Mouse (Mus musculus): ENCODE results near the gene Fam183b. TPM values are rescaled to one million over a fixed set of nuclear protein-coding genes. Genes with fewer than 3 reads are reported as not detected.

Fam183b gene
- polyA plus RNA-seq, 1 experiment from 2014 or later, result 9.6 TPM

- ATAC-seq (ENCODE audit: insufficient read depth, low FRiP score, low read depth), result no peak
- H3K9me3 ChIP-seq, result no peaks in the 10 kb centered on the region
- no peaks in the 10 kb centered on the region for H3K36me3 ChIP-seq
- H3K27ac ChIP-seq, result no peak overlapping the region
- no peak overlapping the region for H3K9ac ChIP-seq
- 42% methylated on average over 4 of the region's 4 CpGs for WGBS
- no peaks in the 10 kb centered on the region for H3K27me3 ChIP-seq (replicated peaks)
- H3K4me2 ChIP-seq, result no peak overlapping the region
- 0 out of 2 replicates have a peak, but pooled peaks cover 8% of the 10 kb centered on the region for H3K4me1 ChIP-seq
- no peak overlapping the region for H3K4me3 ChIP-seq (replicated peaks)
Observed at GRCm38 (mm10) chr11:58803871-58804270, 2.1 kb upstream of the Fam183b start.

- ATAC-seq (ENCODE audit: insufficient read depth, low FRiP score, low read depth), result no peak
- Histone ChIP-seq H3K4me3 (replicated peaks) (no peak overlapping the region), H3K27ac (no peak overlapping the region), H3K4me1 (0 out of 2 replicates have a peak, but pooled peaks cover 8% of the 10 kb centered on the region), H3K36me3 (no peaks in the 10 kb centered on the region), H3K9me3 (no peaks in the 10 kb centered on the region), H3K27me3 (replicated peaks) (no peaks in the 10 kb centered on the region), H3K4me2 (no peak overlapping the region), H3K9ac (no peak overlapping the region)
- WGBS, result 72% methylated on average over 5 of the region's 5 CpGs
Observed at GRCm38 (mm10) chr11:58799747-58800146, 2.0 kb downstream of the Fam183b start.

- H3K4me3 ChIP-seq (replicated peaks), result no peak overlapping the region
- no peaks in the 10 kb centered on the region for H3K36me3 ChIP-seq
- H3K9ac ChIP-seq, result no peak overlapping the region
- H3K27me3 ChIP-seq (replicated peaks), result no peaks in the 10 kb centered on the region
- H3K4me1 ChIP-seq, result 0 out of 2 replicates have a peak, but pooled peaks cover 2% of the 10 kb centered on the region
- H3K4me2 ChIP-seq, result no peak overlapping the region
- no peaks in the 10 kb centered on the region for H3K9me3 ChIP-seq
- no peak overlapping the region for H3K27ac ChIP-seq
- no peak for ATAC-seq (ENCODE audit: insufficient read depth, low FRiP score, low read depth)
- 74% methylated on average over 7 of the region's 7 CpGs for WGBS
Observed at GRCm38 (mm10) chr11:58796850-58797249, 4.9 kb downstream of the Fam183b start.

GRCm38 (mm10) chr11:58795856-58796255 is 5.9 kb downstream of the Fam183b start:
- H3K27ac ChIP-seq, result no peak overlapping the region
- H3K4me2 ChIP-seq, result no peak overlapping the region
- H3K4me3 ChIP-seq (replicated peaks), result no peak overlapping the region
- H3K9me3 ChIP-seq, result no peaks in the 10 kb centered on the region
- no peaks in the 10 kb centered on the region for H3K27me3 ChIP-seq (replicated peaks)
- no peak for ATAC-seq (ENCODE audit: insufficient read depth, low FRiP score, low read depth)
- no peak overlapping the region for H3K9ac ChIP-seq
- WGBS, result 89% methylated on average over 2 of the region's 2 CpGs
- H3K4me1 ChIP-seq, result no peaks in the 10 kb centered on the region
- no peaks in the 10 kb centered on the region for H3K36me3 ChIP-seq

GRCm38 (mm10) chr11:58790646-58791045 is 11.1 kb downstream of the Fam183b start:
- Histone ChIP-seq H3K4me3 (replicated peaks) (no peak overlapping the region), H3K9me3 (no peaks in the 10 kb centered on the region), H3K27me3 (replicated peaks) (no peaks in the 10 kb centered on the region), H3K36me3 (no peaks in the 10 kb centered on the region), H3K27ac (no peak overlapping the region), H3K4me1 (no peaks in the 10 kb centered on the region), H3K4me2 (no peak overlapping the region), H3K9ac (no peak overlapping the region)
- 65% methylated on average over 6 of the region's 6 CpGs for WGBS
- ATAC-seq (ENCODE audit: insufficient read depth, low FRiP score, low read depth), result no peak

- Histone ChIP-seq H3K4me2 (no peak overlapping the region), H3K9ac (no peak overlapping the region), H3K36me3 (no peaks in the 10 kb centered on the region), H3K4me1 (no peaks in the 10 kb centered on the region), H3K9me3 (no peaks in the 10 kb centered on the region), H3K27me3 (replicated peaks) (no peaks in the 10 kb centered on the region), H3K27ac (no peak overlapping the region), H3K4me3 (replicated peaks) (no peak overlapping the region)
- no peak for ATAC-seq (ENCODE audit: insufficient read depth, low FRiP score, low read depth)
- WGBS, result 41% methylated on average over 2 of the region's 2 CpGs
Observed at GRCm38 (mm10) chr11:58790053-58790452, 11.7 kb downstream of the Fam183b start.

- Histone ChIP-seq H3K27me3 (replicated peaks) (no peaks in the 10 kb centered on the region), H3K4me2 (no peak overlapping the region), H3K9ac (no peak overlapping the region), H3K27ac (no peak overlapping the region), H3K4me3 (replicated peaks) (no peak overlapping the region), H3K9me3 (no peaks in the 10 kb centered on the region), H3K4me1 (no peaks in the 10 kb centered on the region), H3K36me3 (no peaks in the 10 kb centered on the region)
- WGBS, result 28% methylated on average over 3 of the region's 3 CpGs
- ATAC-seq (ENCODE audit: insufficient read depth, low FRiP score, low read depth), result no peak
Observed at GRCm38 (mm10) chr11:58789532-58789931, 12.2 kb downstream of the Fam183b start.

GRCm38 (mm10) chr11:58788346-58788745 is 13.4 kb downstream of the Fam183b start:
- 72% methylated on average over 8 of the region's 8 CpGs for WGBS
- H3K27ac ChIP-seq, result no peak overlapping the region
- no peak for ATAC-seq (ENCODE audit: insufficient read depth, low FRiP score, low read depth)
- no peak overlapping the region for H3K9ac ChIP-seq
- H3K9me3 ChIP-seq, result no peaks in the 10 kb centered on the region
- H3K4me1 ChIP-seq, result no peaks in the 10 kb centered on the region
- H3K27me3 ChIP-seq (replicated peaks), result no peaks in the 10 kb centered on the region
- no peak overlapping the region for H3K4me3 ChIP-seq (replicated peaks)
- H3K4me2 ChIP-seq, result no peak overlapping the region
- H3K36me3 ChIP-seq, result no peaks in the 10 kb centered on the region

- Histone ChIP-seq H3K27ac (no peak overlapping the region), H3K9me3 (no peaks in the 10 kb centered on the region), H3K9ac (no peak overlapping the region), H3K4me1 (no peaks in the 10 kb centered on the region), H3K4me3 (replicated peaks) (no peak overlapping the region), H3K4me2 (no peak overlapping the region), H3K36me3 (no peaks in the 10 kb centered on the region), H3K27me3 (replicated peaks) (no peaks in the 10 kb centered on the region)
- ATAC-seq (ENCODE audit: insufficient read depth, low FRiP score, low read depth), result no peak
- WGBS, result 77% methylated on average over 10 of the region's 10 CpGs
Observed at GRCm38 (mm10) chr11:58787651-58788050, 14.1 kb downstream of the Fam183b start.

- ATAC-seq (ENCODE audit: insufficient read depth, low FRiP score, low read depth), result no peak
- 76% methylated on average over 2 of the region's 2 CpGs for WGBS
- no peak overlapping the region for H3K4me3 ChIP-seq (replicated peaks)
- H3K9me3 ChIP-seq, result no peaks in the 10 kb centered on the region
- H3K27ac ChIP-seq, result no peak overlapping the region
- no peaks in the 10 kb centered on the region for H3K4me1 ChIP-seq
- no peaks in the 10 kb centered on the region for H3K36me3 ChIP-seq
- no peak overlapping the region for H3K4me2 ChIP-seq
- H3K9ac ChIP-seq, result no peak overlapping the region
- no peaks in the 10 kb centered on the region for H3K27me3 ChIP-seq (replicated peaks)
Observed at GRCm38 (mm10) chr11:58784182-58784581, 17.6 kb downstream of the Fam183b start.

- H3K27me3 ChIP-seq (replicated peaks), result no peaks in the 10 kb centered on the region
- H3K9me3 ChIP-seq, result no peaks in the 10 kb centered on the region
- H3K27ac ChIP-seq, result no peak within 1 kb of the TSS
- H3K9ac ChIP-seq, result no peak within 1 kb of the TSS
- ATAC-seq (ENCODE audit: insufficient read depth, low FRiP score, low read depth), result no peak
- H3K4me2 ChIP-seq, result no peak within 1 kb of the TSS
- WGBS, result 67% methylated on average over 6 of the region's 6 CpGs
- no peaks in the 10 kb centered on the region for H3K4me1 ChIP-seq
- H3K36me3 ChIP-seq, result no peaks in the 10 kb centered on the region
- no peak within 1 kb of the TSS for H3K4me3 ChIP-seq (replicated peaks)
Observed at GRCm38 (mm10) chr11:58782480-58783089, 19.2 kb downstream of the Fam183b start, which contains the start of gene Olfr314. TSS of gene Olfr314 (plus strand) at chr11:58782952.

- no peaks in the 10 kb centered on the region for H3K36me3 ChIP-seq
- H3K4me2 ChIP-seq, result no peak within 1 kb of the TSS
- H3K27me3 ChIP-seq (replicated peaks), result no peaks in the 10 kb centered on the region
- no peak within 1 kb of the TSS for H3K27ac ChIP-seq
- H3K9me3 ChIP-seq, result no peaks in the 10 kb centered on the region
- H3K4me3 ChIP-seq (replicated peaks), result no peak within 1 kb of the TSS
- H3K4me1 ChIP-seq, result no peaks in the 10 kb centered on the region
- H3K9ac ChIP-seq, result no peak within 1 kb of the TSS
- ATAC-seq (ENCODE audit: insufficient read depth, low FRiP score, low read depth), result no peak
Observed at GRCm38 (mm10) chr11:58772888-58773287, 28.9 kb downstream of the Fam183b start, which contains the start of gene Olfr315. TSS of gene Olfr315 (plus strand) at chr11:58773188.

GRCm38 (mm10) chr11:58752434-58752833 is 49.3 kb downstream of the Fam183b start, which contains the start of gene Olfr316:
TSS of gene Olfr316 (plus strand) at chr11:58752734.
- no peak within 1 kb of the TSS for H3K9ac ChIP-seq
- ATAC-seq (ENCODE audit: insufficient read depth, low FRiP score, low read depth), result no peak
- 61% methylated on average over 2 of the region's 2 CpGs for WGBS

More at GRCm38 (mm10) chr11:58752434-58752833, 49.3 kb downstream of the Fam183b start, which contains the start of gene Olfr316:
- Histone ChIP-seq H3K27me3 (replicated peaks) (no peaks in the 10 kb centered on the region), H3K27ac (no peak within 1 kb of the TSS), H3K36me3 (no peaks in the 10 kb centered on the region), H3K4me3 (replicated peaks) (no peak within 1 kb of the TSS), H3K9me3 (no peaks in the 10 kb centered on the region), H3K4me1 (no peaks in the 10 kb centered on the region), H3K4me2 (no peak within 1 kb of the TSS)

All from stomach, embryonic 15.5 days (tissue).